Mouse (Mus musculus): ENCODE results near the gene OR5BS1P. TPM values are rescaled to one million over a fixed set of nuclear protein-coding genes. Genes with fewer than 3 reads are reported as not detected.

OR5BS1P gene
- total RNA-seq, 2 experiments from 2014 or later = not detected

- no peak for DNase-seq (ENCODE audit: extremely low spot score in 1 of 2, low spot score in 2 of 2)
- no peak overlapping the region for H3K27ac ChIP-seq
- H3K4me3 ChIP-seq = no peak overlapping the region
- no peak for TF ChIP-seq CTCF (IDR thresholded peaks at IDR 0.05)
- intact Hi-C loops (cut with DNase I) = no loop called here
These were observed 9.9 kb downstream of the OR5BS1P start for GRCm38 (mm10) chr15:98479568-98480102.

- TF ChIP-seq CTCF (IDR thresholded peaks at IDR 0.05) = no peak
- no peak within 1 kb of the TSS for H3K4me3 ChIP-seq
- H3K27ac ChIP-seq = no peak within 1 kb of the TSS
- no peak for DNase-seq (ENCODE audit: extremely low spot score in 1 of 2, low spot score in 2 of 2)
- intact Hi-C loops (cut with DNase I) = no loop called here
These were observed 13.0 kb downstream of the OR5BS1P start, which contains the start of gene Lalba for GRCm38 (mm10) chr15:98482701-98483100. Gene Lalba, minus strand, starts transcription at chr15:98482721.

GRCm38 (mm10) chr15:98483907-98484886 is 14.5 kb downstream of the OR5BS1P start:
- Histone ChIP-seq H3K4me3 (no peak overlapping the region), H3K27ac (no peak overlapping the region)
- no peak for TF ChIP-seq CTCF (IDR thresholded peaks at IDR 0.05)
- no peak for DNase-seq (ENCODE audit: extremely low spot score in 1 of 2, low spot score in 2 of 2)
- intact Hi-C loops (cut with DNase I) = no loop called here

GRCm38 (mm10) chr15:98486433-98487021 is 16.8 kb downstream of the OR5BS1P start:
- Histone ChIP-seq H3K27ac (no peak overlapping the region), H3K4me3 (no peak overlapping the region)
- intact Hi-C loops (cut with DNase I) = no loop called here
- DNase-seq (ENCODE audit: extremely low spot score in 1 of 2, low spot score in 2 of 2) = no peak
- no peak for TF ChIP-seq CTCF (IDR thresholded peaks at IDR 0.05)

GRCm38 (mm10) chr15:98491332-98491731 is 21.6 kb downstream of the OR5BS1P start:
- no peak overlapping the region for H3K4me3 ChIP-seq
- no peak for DNase-seq (ENCODE audit: extremely low spot score in 1 of 2, low spot score in 2 of 2)
- intact Hi-C loops (cut with DNase I) = no loop called here
- TF ChIP-seq CTCF (IDR thresholded peaks at IDR 0.05) = no peak
- H3K27ac ChIP-seq = no peak overlapping the region

- no peak within 1 kb of the TSS for H3K4me3 ChIP-seq
- intact Hi-C loops (cut with DNase I) = no loop called here
- no peak for DNase-seq (ENCODE audit: extremely low spot score in 1 of 2, low spot score in 2 of 2)
- no peak within 1 kb of the TSS for H3K27ac ChIP-seq
- no peak for TF ChIP-seq CTCF (IDR thresholded peaks at IDR 0.05)
These were observed 22.4 kb downstream of the OR5BS1P start, which contains the start of gene Olfr279 for GRCm38 (mm10) chr15:98492102-98492501. Gene Olfr279, plus strand, starts transcription at chr15:98492402.

- TF ChIP-seq CTCF (IDR thresholded peaks at IDR 0.05) = no peak
These were observed 27.9 kb downstream of the OR5BS1P start for GRCm38 (mm10) chr15:98497631-98498030.

GRCm38 (mm10) chr15:98503317-98503716 is 33.6 kb downstream of the OR5BS1P start:
- no peak for TF ChIP-seq CTCF (IDR thresholded peaks at IDR 0.05)
- no peak for DNase-seq (ENCODE audit: extremely low spot score in 1 of 2, low spot score in 2 of 2)
- Histone ChIP-seq H3K27ac (no peak overlapping the region), H3K4me3 (no peak overlapping the region)
- intact Hi-C loops (cut with DNase I) = loop anchor here (5.0 kb wide), 1 partner anchor 321 kb away; no protein-coding TSS in a partner anchor

More at GRCm38 (mm10) chr15:98497631-98498030, 27.9 kb downstream of the OR5BS1P start:
- DNase-seq (ENCODE audit: extremely low spot score in 1 of 2, low spot score in 2 of 2) = no peak
- no peak overlapping the region for H3K4me3 ChIP-seq
- H3K27ac ChIP-seq = no peak overlapping the region
- intact Hi-C loops (cut with DNase I) = no loop called here

GRCm38 (mm10) chr15:98504514-98504913 is 34.8 kb downstream of the OR5BS1P start:
- Histone ChIP-seq H3K4me3 (no peak overlapping the region), H3K27ac (no peak overlapping the region)
- peak; percentile 70 for TF ChIP-seq CTCF (IDR thresholded peaks at IDR 0.05)
- intact Hi-C loops (cut with DNase I) = loop anchor here (5.0 kb wide), 1 partner anchor 322 kb away; no protein-coding TSS in a partner anchor
- peak; percentile 50 to 66 for DNase-seq (ENCODE audit: extremely low spot score in 1 of 2, low spot score in 2 of 2)

GRCm38 (mm10) chr15:98506253-98506957 is 36.7 kb downstream of the OR5BS1P start:
- Histone ChIP-seq H3K4me3 (no peak overlapping the region), H3K27ac (no peak overlapping the region)
- intact Hi-C loops (cut with DNase I) = no loop called here
- TF ChIP-seq CTCF (IDR thresholded peaks at IDR 0.05) = peak; percentile 4
- DNase-seq (ENCODE audit: extremely low spot score in 1 of 2, low spot score in 2 of 2) = no peak

- intact Hi-C loops (cut with DNase I) = no loop called here
These were observed 37.6 kb downstream of the OR5BS1P start for GRCm38 (mm10) chr15:98507321-98507720.

More at GRCm38 (mm10) chr15:98507321-98507720, 37.6 kb downstream of the OR5BS1P start:
- Histone ChIP-seq H3K27ac (no peak overlapping the region), H3K4me3 (no peak overlapping the region)
- no peak for TF ChIP-seq CTCF (IDR thresholded peaks at IDR 0.05)
- no peak for DNase-seq (ENCODE audit: extremely low spot score in 1 of 2, low spot score in 2 of 2)

Data from left cerebral cortex, adult 2 months (tissue).